Mouse (Mus musculus): Measurements from ENCODE around the gene Ncoa3. TPM values are rescaled to one million over a fixed set of nuclear protein-coding genes. Genes with fewer than 3 reads are reported as not detected.

The Ncoa3 gene
- polyA plus RNA-seq, 1 experiment from 2014 or later, result 14.7 TPM

GRCm38 (mm10) chr2:165995711-165996110 is 3.3 kb downstream of the Ncoa3 start:
- no peaks in the 10 kb centered on the region for H3K27me3 ChIP-seq

DNA sequence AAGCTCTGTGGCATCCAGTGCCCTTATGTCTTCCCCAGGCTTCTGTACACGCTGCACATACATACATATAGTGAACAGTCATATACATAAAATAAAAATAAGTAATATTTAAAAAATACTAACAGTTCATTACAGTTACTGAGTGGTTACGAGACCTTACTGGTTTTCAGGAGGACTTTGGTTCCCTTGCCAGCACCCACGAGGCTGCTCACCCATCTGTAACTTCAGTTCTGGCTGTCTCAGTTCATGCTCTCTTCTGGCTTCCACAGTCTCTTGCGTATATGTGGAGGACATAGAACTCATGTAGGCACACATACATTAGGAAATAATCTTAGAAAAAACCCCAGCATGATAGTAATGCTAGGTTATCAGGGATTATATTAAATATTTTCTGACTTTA is 3.7 kb downstream of the Ncoa3 start:
- Histone ChIP-seq H3K9me3 (no peaks in the 10 kb centered on the region), H3K27me3 (no peaks in the 10 kb centered on the region), H3K4me2 (no peak overlapping the region), H3K4me1 (peaks cover 40% of the 10 kb centered on the region), H3K27ac (no peak overlapping the region), H3K9ac (no peak overlapping the region), H3K4me3 (no peak overlapping the region), H3K36me3 (no peaks in the 10 kb centered on the region)
- WGBS, result 92% methylated on average over 4 of the region's 4 CpGs
- no peak for ATAC-seq (ENCODE audit: insufficient number of reproducible peaks, insufficient read depth, low FRiP score, low TSS enrichment, low read depth)

More at GRCm38 (mm10) chr2:165995711-165996110, 3.3 kb downstream of the Ncoa3 start:
- Histone ChIP-seq H3K36me3 (no peaks in the 10 kb centered on the region), H3K27ac (no peak overlapping the region), H3K4me1 (peaks cover 36% of the 10 kb centered on the region), H3K9ac (no peak overlapping the region), H3K4me2 (no peak overlapping the region), H3K9me3 (no peaks in the 10 kb centered on the region), H3K4me3 (no peak overlapping the region)
- 88% methylated on average over 8 of the region's 8 CpGs for WGBS
- no peak for ATAC-seq (ENCODE audit: insufficient number of reproducible peaks, insufficient read depth, low FRiP score, low TSS enrichment, low read depth)

DNA sequence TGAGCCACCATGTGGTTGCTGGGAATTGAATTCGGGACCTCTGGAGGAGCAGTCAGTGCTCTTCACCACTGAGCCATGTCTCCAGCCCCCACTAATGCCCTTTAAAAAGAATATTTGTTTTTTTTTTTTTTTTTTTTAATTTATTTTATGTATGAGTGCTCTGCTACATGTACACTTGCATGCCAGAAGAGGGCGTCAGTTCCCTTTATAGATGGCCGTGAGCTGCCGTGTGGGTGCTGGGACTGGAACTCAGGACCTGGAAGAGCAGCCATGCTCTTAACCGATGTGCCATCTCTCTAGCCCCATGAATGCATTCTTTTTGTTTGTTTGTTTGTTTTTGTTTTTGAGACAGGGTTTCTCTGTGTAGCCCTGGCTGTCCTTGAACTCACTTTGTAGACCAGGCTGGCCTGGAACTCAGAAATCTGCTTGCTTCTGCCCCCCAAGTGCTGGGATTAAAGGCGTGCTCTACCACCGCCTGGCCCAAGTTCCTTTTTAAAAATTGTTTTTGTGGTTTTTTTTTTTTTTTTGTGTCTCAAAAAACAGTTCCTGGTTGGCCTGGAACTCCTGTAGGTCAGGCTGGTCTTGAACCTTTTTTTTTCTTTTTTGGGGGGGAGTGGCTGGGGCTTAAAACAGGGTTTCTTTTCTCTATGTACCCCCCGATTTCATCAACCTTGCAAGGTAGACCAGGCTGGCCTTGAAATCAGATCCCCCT is 5.0 kb downstream of the Ncoa3 start:
- 92% methylated on average over 8 of the region's 8 CpGs for WGBS
- no peak overlapping the region for H3K4me3 ChIP-seq
- ATAC-seq (ENCODE audit: insufficient number of reproducible peaks, insufficient read depth, low FRiP score, low TSS enrichment, low read depth), result no peak

GRCm38 (mm10) chr2:165998969-165999368 is 6.5 kb downstream of the Ncoa3 start:
- Histone ChIP-seq H3K9ac (no peak overlapping the region), H3K4me1 (peaks cover 37% of the 10 kb centered on the region), H3K4me2 (no peak overlapping the region), H3K4me3 (no peak overlapping the region), H3K36me3 (no peaks in the 10 kb centered on the region), H3K9me3 (no peaks in the 10 kb centered on the region), H3K27ac (no peak overlapping the region), H3K27me3 (no peaks in the 10 kb centered on the region)
- no peak for ATAC-seq (ENCODE audit: insufficient number of reproducible peaks, insufficient read depth, low FRiP score, low TSS enrichment, low read depth)
- WGBS, result 37% methylated on average over 4 of the region's 4 CpGs

More for the DNA sequence above, 5.0 kb downstream of the Ncoa3 start:
- H3K27me3 ChIP-seq, result no peaks in the 10 kb centered on the region
- H3K9me3 ChIP-seq, result no peaks in the 10 kb centered on the region
- H3K4me2 ChIP-seq, result no peak overlapping the region
- H3K9ac ChIP-seq, result no peak overlapping the region
- H3K27ac ChIP-seq, result no peak overlapping the region
- H3K36me3 ChIP-seq, result no peaks in the 10 kb centered on the region
- peaks cover 43% of the 10 kb centered on the region for H3K4me1 ChIP-seq

DNA sequence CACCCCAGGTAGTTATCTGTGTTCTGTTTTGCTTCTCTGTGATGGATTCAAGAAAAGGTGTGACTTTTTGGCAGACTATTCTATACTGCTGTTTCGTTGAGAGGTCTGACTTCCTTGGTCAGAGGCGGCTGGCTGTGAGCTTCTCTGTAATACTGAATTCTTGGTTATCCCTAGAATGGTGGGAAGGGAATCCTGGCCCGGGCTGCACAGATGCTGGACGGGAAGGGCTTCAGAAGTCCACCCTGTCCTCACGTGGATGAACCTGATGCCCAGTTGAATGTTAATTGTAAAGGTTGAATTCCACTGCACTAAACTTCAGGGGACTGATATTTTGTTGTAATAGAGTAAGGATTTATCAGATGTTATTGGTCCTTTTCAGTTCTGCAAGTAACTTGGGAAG is 7.4 kb downstream of the Ncoa3 start:
- no peak for ATAC-seq (ENCODE audit: insufficient number of reproducible peaks, insufficient read depth, low FRiP score, low TSS enrichment, low read depth)
- no peak overlapping the region for H3K9ac ChIP-seq
- H3K36me3 ChIP-seq, result no peaks in the 10 kb centered on the region
- no peaks in the 10 kb centered on the region for H3K9me3 ChIP-seq
- H3K4me3 ChIP-seq, result no peak overlapping the region
- 14% methylated on average over 5 of the region's 5 CpGs for WGBS
- no peak overlapping the region for H3K4me2 ChIP-seq
- no peaks in the 10 kb centered on the region for H3K27me3 ChIP-seq
- H3K4me1 ChIP-seq, result peaks cover 33% of the 10 kb centered on the region
- 0 out of 2 replicates have a peak overlapping the region, but pooled peaks have one; percentile 0 for H3K27ac ChIP-seq

- Histone ChIP-seq H3K4me1 (peaks cover 33% of the 10 kb centered on the region), H3K9me3 (no peaks in the 10 kb centered on the region), H3K36me3 (no peaks in the 10 kb centered on the region), H3K27ac (0 out of 2 replicates have a peak overlapping the region, but pooled peaks have one; percentile 0), H3K4me3 (no peak overlapping the region), H3K27me3 (no peaks in the 10 kb centered on the region), H3K9ac (no peak overlapping the region), H3K4me2 (no peak overlapping the region)
- 16% methylated on average over 5 of the region's 5 CpGs for WGBS
- no peak for ATAC-seq (ENCODE audit: insufficient number of reproducible peaks, insufficient read depth, low FRiP score, low TSS enrichment, low read depth)
These were observed 7.8 kb downstream of the Ncoa3 start for GRCm38 (mm10) chr2:166000242-166000641.

- no peak for ATAC-seq (ENCODE audit: insufficient number of reproducible peaks, insufficient read depth, low FRiP score, low TSS enrichment, low read depth)
- Histone ChIP-seq H3K27ac (0 out of 2 replicates have a peak overlapping the region, but pooled peaks have one; percentile 44), H3K27me3 (no peaks in the 10 kb centered on the region), H3K9ac (no peak overlapping the region), H3K4me1 (peaks cover 33% of the 10 kb centered on the region), H3K9me3 (no peaks in the 10 kb centered on the region), H3K4me3 (no peak overlapping the region), H3K36me3 (no peaks in the 10 kb centered on the region), H3K4me2 (peak overlapping the region; percentile 1; the same call in 1 of the 2 replicates)
- 12% methylated on average over 5 of the region's 5 CpGs for WGBS
These were observed 8.3 kb downstream of the Ncoa3 start for GRCm38 (mm10) chr2:166000769-166001168.

GRCm38 (mm10) chr2:166001362-166001761 is 8.9 kb downstream of the Ncoa3 start:
- H3K9me3 ChIP-seq, result no peaks in the 10 kb centered on the region
- peak overlapping the region; percentile 44; the same call in 1 of the 2 replicates for H3K27ac ChIP-seq
- H3K36me3 ChIP-seq, result no peaks in the 10 kb centered on the region
- H3K4me1 ChIP-seq, result peaks cover 33% of the 10 kb centered on the region
- no peak overlapping the region for H3K4me3 ChIP-seq
- no peak overlapping the region for H3K4me2 ChIP-seq
- ATAC-seq (ENCODE audit: insufficient number of reproducible peaks, insufficient read depth, low FRiP score, low TSS enrichment, low read depth), result no peak
- no peak overlapping the region for H3K9ac ChIP-seq
- H3K27me3 ChIP-seq, result no peaks in the 10 kb centered on the region
- WGBS, result 58% methylated on average over 2 of the region's 2 CpGs

GRCm38 (mm10) chr2:166001768-166002167 is 9.3 kb downstream of the Ncoa3 start:
- Histone ChIP-seq H3K4me3 (no peak overlapping the region), H3K27me3 (no peaks in the 10 kb centered on the region), H3K9ac (no peak overlapping the region), H3K9me3 (no peaks in the 10 kb centered on the region), H3K36me3 (no peaks in the 10 kb centered on the region), H3K4me1 (peaks cover 33% of the 10 kb centered on the region), H3K27ac (peak overlapping the region; percentile 44; the same call in 1 of the 2 replicates), H3K4me2 (no peak overlapping the region)
- WGBS, result 52% methylated on average over 2 of the region's 2 CpGs
- no peak for ATAC-seq (ENCODE audit: insufficient number of reproducible peaks, insufficient read depth, low FRiP score, low TSS enrichment, low read depth)

- H3K4me2 ChIP-seq, result no peak overlapping the region
- H3K4me3 ChIP-seq, result no peak overlapping the region
- H3K27me3 ChIP-seq, result no peaks in the 10 kb centered on the region
- no peak overlapping the region for H3K9ac ChIP-seq
- no peak for ATAC-seq (ENCODE audit: insufficient number of reproducible peaks, insufficient read depth, low FRiP score, low TSS enrichment, low read depth)
- no peak overlapping the region for H3K27ac ChIP-seq
- H3K4me1 ChIP-seq, result peaks cover 33% of the 10 kb centered on the region
- 69% methylated on average over 4 of the region's 4 CpGs for WGBS
- H3K9me3 ChIP-seq, result no peaks in the 10 kb centered on the region
- no peaks in the 10 kb centered on the region for H3K36me3 ChIP-seq
These were observed 10.0 kb downstream of the Ncoa3 start for GRCm38 (mm10) chr2:166002429-166002828.

GRCm38 (mm10) chr2:166003004-166003403 is 10.6 kb downstream of the Ncoa3 start:
- Histone ChIP-seq H3K27ac (no peak overlapping the region), H3K36me3 (no peaks in the 10 kb centered on the region), H3K27me3 (no peaks in the 10 kb centered on the region), H3K4me3 (no peak overlapping the region), H3K9ac (no peak overlapping the region), H3K9me3 (no peaks in the 10 kb centered on the region), H3K4me1 (peaks cover 33% of the 10 kb centered on the region), H3K4me2 (no peak overlapping the region)
- no peak for ATAC-seq (ENCODE audit: insufficient number of reproducible peaks, insufficient read depth, low FRiP score, low TSS enrichment, low read depth)
- WGBS, result 74% methylated on average over 1 of the region's 1 CpGs

DNA sequence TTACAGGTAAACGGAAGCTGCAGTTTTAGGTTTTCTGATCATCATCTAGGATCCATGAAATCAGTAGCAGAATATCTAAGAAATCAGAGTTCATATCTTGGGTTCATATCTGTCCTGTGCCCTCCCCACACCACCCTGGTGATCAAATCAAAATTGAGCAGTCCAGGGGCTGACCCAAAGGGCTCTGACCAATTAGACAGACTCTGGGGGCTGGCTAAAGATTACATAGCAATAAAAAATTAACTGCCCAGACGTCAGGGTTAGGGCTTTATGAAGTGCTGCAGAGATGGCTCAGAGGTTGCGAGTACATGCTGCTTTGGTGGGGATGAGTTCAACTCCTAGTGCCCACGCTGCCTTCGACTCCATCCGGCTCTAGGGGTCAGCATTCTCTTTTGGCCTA is 14.6 kb downstream of the Ncoa3 start:
- Histone ChIP-seq H3K9me3 (no peaks in the 10 kb centered on the region), H3K27ac (no peak overlapping the region), H3K36me3 (no peaks in the 10 kb centered on the region), H3K4me1 (peaks cover 35% of the 10 kb centered on the region), H3K4me3 (no peak overlapping the region), H3K9ac (no peak overlapping the region), H3K4me2 (no peak overlapping the region), H3K27me3 (no peaks in the 10 kb centered on the region)
- ATAC-seq (ENCODE audit: insufficient number of reproducible peaks, insufficient read depth, low FRiP score, low TSS enrichment, low read depth), result no peak
- 79% methylated on average over 6 of the region's 6 CpGs for WGBS

All from embryonic facial prominence, embryonic 13.5 days (tissue).